Mouse (Mus musculus) hindbrain, embryonic 13.5 days (tissue): Measurements from ENCODE around the gene Acot7. TPM values are rescaled to one million over a fixed set of nuclear protein-coding genes. Genes with fewer than 3 reads are reported as not detected.

Experiments
- ATAC-seq: fragments of 200-750 bp; cut with Nextera tagmentation; 2 replicates; pipeline ENCODE4 v1.8.0; 2017; ENCODE audit warnings: moderate TSS enrichment; ENCODE audit not compliant: low FRiP score
- H3K27ac ChIP-seq: fragments of 300-500 bp; sonication (generic); 2 replicates; pipeline ENCODE4 v1.5.1; 2015; ENCODE audit warnings: inconsistent platforms, mild to moderate bottlenecking, moderate library complexity
- H3K27me3 ChIP-seq: fragments of 300-500 bp; sonication (generic); 2 replicates; pipeline ENCODE4 v1.6.1; 2015; ENCODE audit warnings: mild to moderate bottlenecking, inconsistent platforms
- H3K36me3 ChIP-seq: fragments of 300-500 bp; sonication (generic); 2 replicates; pipeline ENCODE4 v1.6.1; 2015; ENCODE audit warnings: mild to moderate bottlenecking, inconsistent platforms
- H3K4me1 ChIP-seq: fragments of 300-500 bp; sonication (generic); replicated peaks from 2 replicates; pipeline ENCODE4 v1.6.1; 2015; ENCODE audit warnings: inconsistent platforms
- H3K4me2 ChIP-seq: fragments of 300-500 bp; sonication (generic); 2 replicates; pipeline ENCODE4 v1.6.1; 2015; ENCODE audit warnings: inconsistent platforms, mild to moderate bottlenecking, moderate library complexity
- H3K4me3 ChIP-seq: fragments of 300-500 bp; sonication (generic); 2 replicates; pipeline ENCODE4 v1.5.1; 2015; ENCODE audit warnings: mild to moderate bottlenecking, inconsistent platforms
- H3K9ac ChIP-seq: fragments of 300-500 bp; sonication (generic); 2 replicates; pipeline ENCODE4 v1.6.1; 2015; ENCODE audit warnings: mild to moderate bottlenecking, inconsistent platforms
- H3K9me3 ChIP-seq: fragments of 300-500 bp; sonication (generic); 2 replicates; pipeline ENCODE4 v1.6.1; 2016; ENCODE audit warnings: inconsistent platforms
- WGBS: fragments of 180-500 bp; shearing (Covaris S2); methylation state at CpG from one replicate; pipeline ENCODE4 v1.1.7; 2015; 5-methylcytosine and 5-hydroxymethylcytosine counted together
- polyA plus RNA-seq: library from polyadenylated mRNA; unstranded; fragments of >200 nt; fragmentation: Nextera tagmentation; extraction: Ambion mirVana; gene quantifications from 2 replicates; pipeline ENCODE4 v1.2.1, GENCODE M21; 2015

Gene Acot7
- polyA plus RNA-seq, 1 experiment from 2014 or later, result 269 TPM

DNA sequence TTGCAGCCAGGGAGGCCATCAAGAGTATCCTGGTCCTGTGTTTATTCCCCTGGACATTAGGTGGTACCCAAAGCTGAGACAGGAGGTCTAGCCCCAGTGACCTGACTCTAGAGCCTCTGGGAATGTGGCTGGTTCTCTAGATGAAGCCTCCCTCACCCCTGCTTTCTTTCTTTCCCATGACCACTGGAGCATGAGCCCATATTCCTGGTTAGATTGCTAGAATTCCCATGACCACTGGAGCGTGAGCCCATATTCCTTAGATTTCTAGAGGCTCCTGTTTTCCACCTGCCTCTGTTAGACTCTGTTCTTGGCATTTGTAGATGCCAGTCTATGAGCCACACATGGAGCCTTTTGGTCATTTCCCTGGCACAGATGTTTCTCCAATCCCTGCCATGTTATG is 24.5 kb downstream of the Acot7 start:
- peaks cover 4% of the 10 kb centered on the region; the same call in 1 of the 2 replicates for H3K36me3 ChIP-seq
- H3K9ac ChIP-seq, result no peak overlapping the region
- 0 out of 2 replicates have a peak, but pooled peaks cover 3% of the 10 kb centered on the region for H3K27me3 ChIP-seq
- no peak overlapping the region for H3K4me2 ChIP-seq
- H3K4me3 ChIP-seq, result no peak overlapping the region
- H3K27ac ChIP-seq, result no peak overlapping the region
- 96% methylated on average over 1 of the region's 1 CpGs for WGBS
- H3K9me3 ChIP-seq, result no peaks in the 10 kb centered on the region
- peaks cover 27% of the 10 kb centered on the region for H3K4me1 ChIP-seq
- ATAC-seq, result no peak

GRCm38 (mm10) chr4:152202905-152203304 is 25.0 kb downstream of the Acot7 start:
- H3K9ac ChIP-seq, result no peak overlapping the region
- H3K36me3 ChIP-seq, result peaks cover 4% of the 10 kb centered on the region; the same call in 1 of the 2 replicates
- H3K9me3 ChIP-seq, result no peaks in the 10 kb centered on the region
- H3K27ac ChIP-seq, result no peak overlapping the region
- no peak overlapping the region for H3K4me3 ChIP-seq
- WGBS, result 91% methylated on average over 3 of the region's 3 CpGs
- H3K4me1 ChIP-seq, result peaks cover 27% of the 10 kb centered on the region
- ATAC-seq, result no peak
- 0 out of 2 replicates have a peak, but pooled peaks cover 3% of the 10 kb centered on the region for H3K27me3 ChIP-seq
- H3K4me2 ChIP-seq, result no peak overlapping the region

DNA sequence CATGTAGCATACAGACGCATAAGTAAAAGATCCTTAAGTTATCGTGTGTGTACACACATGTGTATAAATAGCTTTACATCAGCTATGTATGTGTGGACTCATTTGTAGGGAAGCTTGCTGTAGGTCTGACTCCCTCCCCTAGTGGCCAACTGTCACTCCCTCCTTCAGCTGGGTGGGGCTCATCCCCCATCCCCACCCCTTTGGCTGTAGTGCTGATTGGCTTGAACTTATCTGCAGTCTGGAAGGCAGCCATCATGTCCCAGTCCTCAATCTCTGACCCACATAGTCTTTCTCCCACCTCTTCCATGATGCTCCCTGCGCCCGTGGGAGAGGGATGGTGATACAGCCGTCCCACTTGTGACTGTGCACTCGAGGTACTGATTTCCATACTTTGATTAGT is 26.7 kb downstream of the Acot7 start:
- H3K4me1 ChIP-seq, result peaks cover 27% of the 10 kb centered on the region
- no peak overlapping the region for H3K4me3 ChIP-seq
- no peak for ATAC-seq
- no peaks in the 10 kb centered on the region for H3K9me3 ChIP-seq
- WGBS, result 94% methylated on average over 6 of the region's 6 CpGs
- H3K9ac ChIP-seq, result no peak overlapping the region
- no peak overlapping the region for H3K27ac ChIP-seq
- H3K4me2 ChIP-seq, result no peak overlapping the region
- H3K27me3 ChIP-seq, result 0 out of 2 replicates have a peak, but pooled peaks cover 3% of the 10 kb centered on the region
- H3K36me3 ChIP-seq, result peaks cover 5% of the 10 kb centered on the region; the same call in 1 of the 2 replicates

- Histone ChIP-seq H3K27me3 (0 out of 2 replicates have a peak, but pooled peaks cover 4% of the 10 kb centered on the region), H3K4me2 (no peak overlapping the region), H3K4me1 (peaks cover 23% of the 10 kb centered on the region), H3K9me3 (no peaks in the 10 kb centered on the region), H3K36me3 (peaks cover 11% of the 10 kb centered on the region), H3K4me3 (no peak overlapping the region), H3K9ac (no peak overlapping the region), H3K27ac (no peak overlapping the region)
- no peak for ATAC-seq
- 59% methylated on average over 6 of the region's 6 CpGs for WGBS
Measured at GRCm38 (mm10) chr4:152206199-152206598, 28.3 kb downstream of the Acot7 start.

DNA sequence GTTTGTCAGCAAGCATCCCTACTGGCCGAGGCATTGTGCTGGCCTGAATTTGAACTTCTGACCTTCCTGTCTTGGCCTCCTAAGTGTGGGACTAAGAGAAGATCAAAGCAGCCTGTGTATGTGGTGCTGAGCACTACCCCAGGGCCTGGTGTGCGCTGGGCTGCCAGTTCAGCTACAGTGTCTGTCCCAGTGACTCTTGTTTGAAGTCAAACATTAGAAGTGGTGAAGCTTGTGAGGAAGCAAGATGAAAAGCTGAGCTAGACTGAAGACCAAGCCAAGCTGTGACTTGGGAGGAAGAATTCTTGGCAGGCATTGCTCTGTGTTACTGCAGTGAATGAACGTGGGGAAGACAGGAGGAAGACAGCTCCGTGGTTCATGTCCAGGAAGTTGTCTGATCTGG is 31.7 kb downstream of the Acot7 start:
- Histone ChIP-seq H3K9ac (no peak overlapping the region), H3K36me3 (peaks cover 11% of the 10 kb centered on the region), H3K9me3 (no peaks in the 10 kb centered on the region), H3K4me1 (peaks cover 24% of the 10 kb centered on the region; the same call in 1 of the 2 replicates), H3K4me3 (no peak overlapping the region), H3K4me2 (no peak overlapping the region), H3K27ac (no peak overlapping the region), H3K27me3 (peaks cover 28% of the 10 kb centered on the region)
- no peak for ATAC-seq
- 49% methylated on average over 4 of the region's 4 CpGs for WGBS

DNA sequence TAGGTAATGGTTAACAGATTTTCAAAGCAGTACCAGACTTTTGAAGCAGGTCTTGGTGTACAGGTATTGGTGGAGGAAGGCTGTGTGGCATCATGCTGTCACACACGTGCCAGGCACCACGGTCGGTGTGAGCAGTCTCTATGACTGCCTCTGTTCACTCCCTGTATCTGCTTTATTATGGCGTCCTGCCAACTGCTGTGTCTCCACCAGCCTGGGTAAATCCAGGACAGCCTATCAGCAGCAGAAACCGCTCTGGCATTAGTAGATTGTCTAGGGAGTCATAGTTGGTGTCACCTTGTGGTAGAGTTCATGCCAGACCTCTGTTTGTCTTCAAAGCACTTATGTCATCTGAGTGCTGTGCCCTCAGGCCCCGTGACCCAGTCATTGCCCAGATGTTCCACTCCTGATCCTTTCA is 34.2 kb downstream of the Acot7 start:
- H3K4me3 ChIP-seq, result no peak overlapping the region
- peaks cover 7% of the 10 kb centered on the region for H3K36me3 ChIP-seq
- peaks cover 13% of the 10 kb centered on the region; the same call in 1 of the 2 replicates for H3K4me1 ChIP-seq
- H3K27ac ChIP-seq, result no peak overlapping the region
- H3K4me2 ChIP-seq, result no peak overlapping the region
- no peak for ATAC-seq
- WGBS, result 69% methylated on average over 6 of the region's 6 CpGs
- peaks cover 43% of the 10 kb centered on the region for H3K27me3 ChIP-seq
- no peak overlapping the region for H3K9ac ChIP-seq
- H3K9me3 ChIP-seq, result no peaks in the 10 kb centered on the region

GRCm38 (mm10) chr4:152212531-152212930 is 34.6 kb downstream of the Acot7 start:
- ATAC-seq, result no peak; the same call in 1 of the 2 replicates
- no peaks in the 10 kb centered on the region for H3K9me3 ChIP-seq

DNA sequence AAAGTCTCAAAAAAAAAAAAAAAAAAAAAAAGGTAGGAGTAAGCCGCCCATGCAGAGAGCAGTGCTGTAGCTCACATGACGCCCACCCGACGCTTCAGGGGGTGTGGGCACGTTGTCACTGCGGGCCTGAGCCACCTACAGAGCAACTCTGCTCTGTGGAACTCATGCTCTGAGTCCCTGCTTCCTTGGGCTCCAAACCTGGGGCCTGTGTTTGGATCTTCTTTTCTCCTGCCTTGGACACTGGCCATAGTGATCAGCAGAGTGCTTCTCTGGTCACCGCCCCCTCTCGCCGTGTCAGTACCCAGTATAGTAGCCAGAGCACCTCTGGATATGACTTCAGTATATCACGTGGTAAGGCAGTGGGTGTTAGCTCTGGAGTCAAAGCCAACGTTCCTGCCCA is 35.0 kb downstream of the Acot7 start:
- H3K4me2 ChIP-seq, result no peak overlapping the region
- 67% methylated on average over 8 of the region's 11 CpGs for WGBS
- H3K4me1 ChIP-seq, result peaks cover 13% of the 10 kb centered on the region; the same call in 1 of the 2 replicates
- no peak for ATAC-seq
- no peak overlapping the region for H3K9ac ChIP-seq
- no peak overlapping the region for H3K27ac ChIP-seq
- H3K36me3 ChIP-seq, result peaks cover 12% of the 10 kb centered on the region
- no peak overlapping the region for H3K4me3 ChIP-seq
- no peaks in the 10 kb centered on the region for H3K9me3 ChIP-seq
- peaks cover 52% of the 10 kb centered on the region for H3K27me3 ChIP-seq

More at GRCm38 (mm10) chr4:152212531-152212930, 34.6 kb downstream of the Acot7 start:
- Histone ChIP-seq H3K4me2 (no peak overlapping the region), H3K27me3 (peaks cover 48% of the 10 kb centered on the region), H3K4me1 (peaks cover 13% of the 10 kb centered on the region; the same call in 1 of the 2 replicates), H3K36me3 (peaks cover 7% of the 10 kb centered on the region; the same call in 1 of the 2 replicates), H3K9ac (no peak overlapping the region), H3K4me3 (no peak overlapping the region), H3K27ac (no peak overlapping the region)
- 39% methylated on average over 5 of the region's 5 CpGs for WGBS

DNA sequence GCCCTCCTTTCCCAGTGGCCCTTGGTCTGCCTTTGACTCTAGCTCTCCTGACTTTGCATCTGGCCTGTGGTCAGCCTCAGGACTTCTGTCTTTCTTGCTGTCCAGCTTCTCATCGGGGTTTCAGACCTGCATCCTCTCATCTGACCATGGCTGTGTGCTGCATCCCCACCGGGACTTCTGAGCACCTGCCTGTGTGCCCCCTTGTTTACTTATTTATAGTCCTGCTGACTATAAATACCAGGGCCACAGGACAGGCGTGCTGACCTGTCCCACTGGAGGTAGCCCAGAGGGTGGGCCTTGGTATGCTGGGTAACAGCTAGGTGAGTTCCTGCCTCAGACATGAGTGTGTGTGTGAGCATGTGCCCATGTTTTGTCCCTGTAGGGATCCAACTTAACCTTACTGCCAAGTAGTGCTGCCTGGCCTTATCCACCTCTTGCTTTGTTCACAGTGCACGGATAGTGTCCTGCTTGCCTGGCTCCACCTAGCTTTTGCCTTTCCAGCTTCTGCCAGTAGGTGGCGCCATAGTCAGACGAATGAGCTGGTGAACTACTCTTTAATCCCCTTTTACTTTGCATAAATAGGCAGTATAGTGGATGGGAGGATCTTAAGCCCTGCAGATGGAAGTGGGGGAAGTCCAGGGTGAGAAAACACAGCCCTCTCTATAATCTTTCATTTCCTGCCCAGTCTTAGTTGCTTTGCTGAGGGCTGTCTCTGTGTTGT is 36.0 kb downstream of the Acot7 start:
- Histone ChIP-seq H3K36me3 (peaks cover 21% of the 10 kb centered on the region), H3K4me1 (peaks cover 13% of the 10 kb centered on the region; the same call in 1 of the 2 replicates), H3K27me3 (peaks cover 62% of the 10 kb centered on the region), H3K4me2 (no peak overlapping the region), H3K4me3 (no peak overlapping the region), H3K9me3 (no peaks in the 10 kb centered on the region), H3K27ac (no peak overlapping the region), H3K9ac (peak overlapping the region; percentile 39; the same call in 1 of the 2 replicates)
- 36% methylated on average over 6 of the region's 6 CpGs for WGBS
- peak; percentile 87 for ATAC-seq

GRCm38 (mm10) chr4:152214871-152215415 is 37.0 kb downstream of the Acot7 start:
- H3K9ac ChIP-seq, result peak overlapping the region; percentile 39
- H3K4me1 ChIP-seq, result peaks cover 13% of the 10 kb centered on the region; the same call in 1 of the 2 replicates
- 85% methylated on average over 8 of the region's 8 CpGs for WGBS
- H3K27me3 ChIP-seq, result peaks cover 69% of the 10 kb centered on the region
- H3K4me3 ChIP-seq, result no peak overlapping the region
- no peaks in the 10 kb centered on the region for H3K9me3 ChIP-seq
- H3K4me2 ChIP-seq, result no peak overlapping the region
- H3K36me3 ChIP-seq, result peaks cover 25% of the 10 kb centered on the region
- no peak for ATAC-seq
- H3K27ac ChIP-seq, result no peak overlapping the region

DNA sequence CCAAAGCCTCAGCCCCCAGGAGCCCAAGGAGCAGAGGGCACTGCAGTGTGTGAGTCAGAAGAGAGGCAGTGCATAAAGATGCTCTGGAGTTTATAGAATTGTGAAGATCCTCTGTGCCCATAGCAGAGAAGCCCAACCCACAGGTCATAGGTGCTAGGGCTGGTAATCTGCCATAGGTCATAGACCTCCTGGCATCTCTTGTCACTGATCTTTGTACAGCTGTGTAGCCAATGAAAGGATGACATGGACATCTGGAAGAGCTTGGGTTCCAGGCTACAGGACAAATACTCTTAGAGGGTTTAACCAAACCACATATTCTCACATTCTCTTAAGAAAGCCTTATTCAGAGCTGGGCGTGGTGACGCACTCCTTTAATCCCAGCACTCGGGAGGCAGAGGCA is 41.7 kb downstream of the Acot7 start:
- Histone ChIP-seq H3K36me3 (peaks cover 30% of the 10 kb centered on the region), H3K27ac (no peak overlapping the region), H3K4me2 (no peak overlapping the region), H3K4me3 (no peak overlapping the region), H3K27me3 (peaks cover 67% of the 10 kb centered on the region), H3K9ac (no peak overlapping the region), H3K4me1 (peaks cover 22% of the 10 kb centered on the region), H3K9me3 (no peaks in the 10 kb centered on the region)
- no peak for ATAC-seq
- 94% methylated on average over 3 of the region's 3 CpGs for WGBS

DNA sequence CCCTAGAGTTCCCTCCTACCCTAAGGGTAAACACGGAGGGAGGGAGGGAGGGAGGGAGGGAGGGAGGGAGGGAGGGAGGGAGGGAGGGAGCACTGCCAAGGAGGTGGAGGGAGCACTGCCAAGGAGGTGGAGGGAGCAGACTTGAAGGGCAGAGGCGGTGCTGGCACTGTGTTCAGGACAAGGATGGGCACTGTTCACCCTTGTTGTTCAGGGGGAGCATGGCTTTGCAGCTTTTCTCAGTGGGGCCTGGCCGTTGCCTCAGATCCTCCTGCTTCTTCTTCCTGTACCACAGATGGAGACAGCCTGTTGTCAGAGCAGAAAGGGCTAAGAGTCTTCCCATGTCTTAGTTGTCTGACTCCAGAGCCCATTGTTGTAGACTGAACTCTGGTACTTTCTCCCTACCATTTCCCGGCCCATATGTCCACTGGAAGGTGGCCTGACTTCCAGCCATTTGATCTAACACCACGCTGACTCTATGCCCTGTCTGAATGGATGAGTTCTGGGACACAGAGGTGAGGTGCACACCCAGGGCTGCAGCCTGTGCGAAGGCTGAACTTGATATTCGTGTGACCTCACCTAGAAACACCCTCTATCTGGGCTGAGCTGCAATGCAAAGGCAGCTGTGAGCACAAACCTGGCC is 43.0 kb downstream of the Acot7 start:
- H3K27me3 ChIP-seq, result peaks cover 69% of the 10 kb centered on the region
- 0 out of 2 replicates have a peak overlapping the region, but pooled peaks have one; percentile 24 for H3K4me2 ChIP-seq
- peaks cover 22% of the 10 kb centered on the region for H3K4me1 ChIP-seq
- H3K9ac ChIP-seq, result peak overlapping the region; percentile 49; the same call in 1 of the 2 replicates
- no peak for ATAC-seq
- H3K4me3 ChIP-seq, result no peak overlapping the region
- 51% methylated on average over 6 of the region's 7 CpGs for WGBS
- peak overlapping the region; percentile 89 for H3K27ac ChIP-seq
- peaks cover 34% of the 10 kb centered on the region for H3K36me3 ChIP-seq
- H3K9me3 ChIP-seq, result no peaks in the 10 kb centered on the region
